Mouse (Mus musculus) midbrain, embryonic 11.5 days (tissue): ENCODE data around the gene Ndufb10. TPM values are rescaled to one million over a fixed set of nuclear protein-coding genes. Genes with fewer than 3 reads are reported as not detected.
A peak's percentile ranks its signal among the peaks of the same experiment; 100 is the strongest.

ENCODE experiments used
- ATAC-seq: fragments of 200-750 bp; cut with Nextera tagmentation; 2 replicates; pipeline ENCODE4 v1.8.0; 2017; ENCODE audit warnings: moderate TSS enrichment, moderate library complexity; ENCODE audit not compliant: low FRiP score
- DNase-seq: peaks from one replicate; pipeline ENCODE4 v3.0.0; 2015; ENCODE audit warnings: low spot score; ENCODE audit errors: missing footprints
- H3K27ac ChIP-seq: fragments of 300-500 bp; sonication (generic); 2 replicates; pipeline ENCODE4 v1.5.1; 2014; ENCODE audit warnings: low read depth, low read length
- H3K27me3 ChIP-seq: fragments of 300-500 bp; sonication (generic); 2 replicates; pipeline ENCODE4 v1.6.1; 2014; ENCODE audit warnings: mild to moderate bottlenecking, low read length, moderate library complexity, mixed read lengths; ENCODE audit not compliant: control insufficient read depth, insufficient read depth
- H3K36me3 ChIP-seq: fragments of 300-500 bp; sonication (generic); 2 replicates; pipeline ENCODE4 v1.6.1; 2014; ENCODE audit warnings: mild to moderate bottlenecking, low read length, moderate library complexity, mixed read lengths; ENCODE audit not compliant: control insufficient read depth, insufficient read depth
- H3K4me1 ChIP-seq: fragments of 300-500 bp; sonication (generic); 2 replicates; pipeline ENCODE4 v1.6.1; 2014; ENCODE audit warnings: low read length; ENCODE audit not compliant: control insufficient read depth, insufficient read depth
- H3K4me2 ChIP-seq: fragments of 300-500 bp; sonication (generic); 2 replicates; pipeline ENCODE4 v1.6.1; 2014; ENCODE audit warnings: mild to moderate bottlenecking, moderate library complexity
- H3K4me3 ChIP-seq: fragments of 300-500 bp; sonication (generic); 2 replicates; pipeline ENCODE4 v1.5.1; 2014; ENCODE audit warnings: low read depth, low read length
- H3K9ac ChIP-seq: fragments of 300-500 bp; sonication (generic); 2 replicates; pipeline ENCODE4 v1.6.1; 2014; ENCODE audit warnings: low read length
- H3K9me3 ChIP-seq: fragments of 300-500 bp; sonication (generic); 2 replicates; pipeline ENCODE4 v1.6.1; 2016; ENCODE audit warnings: low read length; ENCODE audit not compliant: control insufficient read depth
- WGBS: fragments of 180-500 bp; shearing (Covaris S2); extraction: QIAGEN DNeasy Blood & Tissue Kit; methylation state at CpG from one replicate; pipeline ENCODE4 v1.1.7; 2014; 5-methylcytosine and 5-hydroxymethylcytosine counted together
- polyA plus RNA-seq: library from polyadenylated mRNA; unstranded; fragments of >200 nt; fragmentation: Nextera tagmentation; extraction: Ambion mirVana; gene quantifications from 2 replicates; pipeline ENCODE4 v1.2.1, GENCODE M21; 2014

Gene Ndufb10
- polyA plus RNA-seq, 1 experiment from 2014 or later: 210 TPM

DNA sequence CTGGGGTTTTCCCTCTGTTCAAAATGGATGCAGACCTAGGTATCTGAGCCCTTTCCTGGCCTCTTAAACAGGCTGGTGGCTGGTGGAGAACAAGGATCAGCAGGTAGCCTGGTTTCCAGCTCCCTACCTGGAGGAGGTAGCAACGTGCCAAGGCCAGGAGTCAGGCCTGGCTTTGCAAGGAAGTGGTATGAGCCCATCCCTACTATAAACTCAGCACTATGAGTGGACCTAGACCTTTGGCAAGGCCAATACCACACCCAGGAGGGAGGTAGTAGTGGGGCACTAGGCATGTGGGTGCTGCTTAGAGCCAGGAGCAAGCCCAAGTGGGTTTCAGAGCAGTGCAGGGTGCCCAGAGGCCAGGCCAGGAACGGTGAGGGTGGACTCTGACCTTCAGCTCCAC lies 24.8 kb downstream of the Ndufb10 start:
- Histone ChIP-seq H3K27me3 (no peaks in the 10 kb centered on the region), H3K9ac (no peak overlapping the region), H3K27ac (no peak overlapping the region), H3K4me3 (no peak overlapping the region), H3K4me2 (no peak overlapping the region), H3K9me3 (no peaks in the 10 kb centered on the region), H3K36me3 (peaks cover 24% of the 10 kb centered on the region), H3K4me1 (peaks cover 8% of the 10 kb centered on the region; the same call in 1 of the 2 replicates)
- no peak for DNase-seq
- 83% methylated on average over 2 of the region's 2 CpGs for WGBS
- ATAC-seq: no peak

DNA sequence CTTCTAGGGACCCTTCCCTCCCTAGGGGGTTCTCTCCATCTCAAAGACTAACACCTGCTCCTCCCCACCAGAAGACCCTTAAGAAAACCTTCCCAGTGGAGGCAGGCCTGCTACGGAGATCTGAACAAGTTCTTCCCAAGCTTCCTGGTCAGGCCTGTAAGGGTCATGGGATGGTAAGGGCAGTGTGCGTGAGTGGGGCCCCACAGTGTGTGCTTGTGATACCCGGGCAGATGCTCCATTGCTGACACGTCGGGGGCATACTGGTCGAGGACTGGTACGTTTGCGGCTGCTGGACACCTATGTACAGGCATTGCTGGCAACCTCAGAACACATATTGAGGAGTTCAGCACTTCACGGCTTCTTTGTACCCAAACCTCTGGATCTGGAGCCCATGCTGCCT lies 25.6 kb downstream of the Ndufb10 start:
- peaks cover 10% of the 10 kb centered on the region for H3K4me1 ChIP-seq
- peaks cover 16% of the 10 kb centered on the region for H3K36me3 ChIP-seq
- no peak overlapping the region for H3K9ac ChIP-seq
- no peak for ATAC-seq
- no peak for DNase-seq
- no peaks in the 10 kb centered on the region for H3K27me3 ChIP-seq
- no peak overlapping the region for H3K27ac ChIP-seq
- H3K9me3 ChIP-seq: no peaks in the 10 kb centered on the region
- WGBS: 72% methylated on average over 9 of the region's 9 CpGs
- no peak overlapping the region for H3K4me3 ChIP-seq
- no peak overlapping the region for H3K4me2 ChIP-seq

DNA sequence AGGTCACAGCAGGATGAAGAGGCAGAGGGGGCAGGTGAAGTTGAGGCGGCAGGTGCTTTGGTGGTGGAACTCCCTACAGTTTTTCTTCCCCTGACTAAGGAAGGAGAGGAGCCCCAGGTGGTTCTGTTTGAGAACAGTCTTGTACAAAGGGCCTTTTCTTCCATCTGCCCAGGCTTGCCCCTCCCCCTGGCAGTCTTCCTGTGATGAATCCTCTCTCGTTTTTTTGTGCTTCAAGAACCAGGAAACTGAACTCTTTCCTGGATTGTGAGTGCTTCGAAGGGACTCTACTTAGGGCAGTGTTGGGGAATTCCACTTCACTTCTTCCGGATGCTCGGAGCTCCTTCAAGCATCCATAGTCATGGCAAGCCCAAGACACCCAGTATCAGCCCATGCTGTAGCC lies 26.3 kb downstream of the Ndufb10 start:
- peaks cover 10% of the 10 kb centered on the region for H3K4me1 ChIP-seq
- no peak overlapping the region for H3K4me3 ChIP-seq
- DNase-seq: no peak
- no peak overlapping the region for H3K4me2 ChIP-seq
- H3K36me3 ChIP-seq: peaks cover 15% of the 10 kb centered on the region
- H3K9ac ChIP-seq: no peak overlapping the region
- no peaks in the 10 kb centered on the region for H3K27me3 ChIP-seq
- H3K27ac ChIP-seq: no peak overlapping the region
- WGBS: 22% methylated on average over 5 of the region's 5 CpGs
- no peaks in the 10 kb centered on the region for H3K9me3 ChIP-seq
- no peak for ATAC-seq

DNA sequence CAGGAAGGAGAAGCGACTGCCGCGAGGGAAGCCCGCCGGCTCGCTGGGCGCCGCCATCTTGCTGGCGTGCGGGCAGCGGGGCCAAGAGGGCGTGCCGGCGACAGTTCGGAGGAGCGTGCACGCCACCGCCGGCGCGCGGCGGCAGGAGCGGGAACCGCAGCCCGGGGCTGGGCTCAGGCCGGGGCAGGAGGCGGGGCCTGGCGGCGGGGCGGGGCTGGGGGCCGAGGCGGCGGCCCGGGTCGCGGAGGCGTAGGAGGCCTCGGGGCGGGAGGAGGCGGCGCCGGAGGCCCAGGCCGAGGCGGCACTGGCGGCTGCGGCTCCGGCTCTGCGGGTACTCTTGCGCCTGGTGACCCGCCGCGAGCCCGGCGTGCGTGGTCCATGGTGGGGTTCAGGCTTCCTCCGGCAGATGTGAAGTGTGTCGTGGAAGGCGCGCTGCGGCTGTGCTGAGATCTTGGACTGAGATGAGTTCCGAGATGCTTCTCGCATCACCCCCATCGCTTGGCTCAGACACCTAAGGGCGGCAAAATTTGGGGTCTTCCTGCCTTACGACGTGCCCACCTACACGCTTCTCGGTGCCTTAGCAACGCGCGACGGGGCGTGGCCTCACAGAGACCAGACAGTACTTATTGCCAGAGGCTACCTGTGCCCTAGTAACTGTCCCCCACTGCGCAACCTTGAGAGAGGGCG lies 28.1 kb downstream of the Ndufb10 start, which contains the start of the genes Gfer and Noxo1:
TSS of gene Gfer (minus strand) at position 146 of the 687 bp plus-strand sequence.
TSS of gene Noxo1 (plus strand) at position 224 of the 687 bp plus-strand sequence.
- Histone ChIP-seq H3K4me3 (peak within 1 kb of the TSS; percentile 89), H3K4me2 (peak within 1 kb of the TSS; percentile 83), H3K9ac (peak within 1 kb of the TSS; percentile 91), H3K27ac (peak within 1 kb of the TSS; percentile 59), H3K4me1 (peaks cover 10% of the 10 kb centered on the region), H3K27me3 (no peaks in the 10 kb centered on the region; the same call in 1 of the 2 replicates), H3K9me3 (no peaks in the 10 kb centered on the region), H3K36me3 (peaks cover 2% of the 10 kb centered on the region; the same call in 1 of the 2 replicates)
- DNase-seq (peak; percentile 98), ATAC-seq (peak; percentile 93)
- WGBS: under 1% methylated on average over 60 of the region's 76 CpGs

DNA sequence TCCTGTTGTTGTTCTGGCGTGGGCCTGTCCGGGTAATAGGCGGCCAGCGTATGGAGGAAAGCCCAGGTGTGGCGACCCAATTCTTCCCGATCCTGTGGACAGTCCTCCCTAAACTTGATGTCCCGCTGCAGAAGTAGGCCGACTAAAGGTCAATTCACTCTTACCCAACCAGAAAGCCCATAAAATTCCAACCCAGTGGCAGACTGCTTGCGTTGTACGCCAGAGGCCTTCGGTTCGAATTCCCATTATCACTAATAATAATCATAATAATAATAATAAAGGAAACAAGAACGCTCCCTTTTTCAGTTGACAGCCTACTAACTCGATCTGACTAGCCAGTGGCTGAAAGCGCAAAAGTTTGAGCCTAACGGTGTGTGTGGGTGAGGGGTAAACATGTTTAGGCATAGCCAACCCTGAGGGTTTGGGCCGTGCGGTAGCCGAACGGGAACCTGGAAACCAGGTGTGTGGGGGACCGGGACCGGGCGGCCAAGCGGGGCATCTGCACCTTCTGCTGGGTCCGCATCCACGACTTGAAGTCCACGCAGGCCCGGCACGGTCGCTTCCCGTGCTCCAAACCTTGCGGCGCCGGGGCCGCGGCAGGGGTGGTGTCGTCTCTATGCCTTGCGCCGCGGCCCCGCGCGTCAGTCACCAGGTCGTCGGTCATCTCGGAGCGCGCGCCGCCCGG lies 28.8 kb downstream of the Ndufb10 start:
- DNase-seq (no peak), ATAC-seq (no peak; the same call in 1 of the 2 replicates)
- Histone ChIP-seq H3K4me3 (peak overlapping the region; percentile 89), H3K9ac (peak overlapping the region; percentile 91), H3K36me3 (peaks cover under 1% of the 10 kb centered on the region; the same call in 1 of the 2 replicates), H3K4me2 (peak overlapping the region; percentile 83), H3K9me3 (no peaks in the 10 kb centered on the region), H3K27ac (peak overlapping the region; percentile 59), H3K27me3 (peaks cover 7% of the 10 kb centered on the region), H3K4me1 (peaks cover 10% of the 10 kb centered on the region)
- WGBS: 8% methylated on average over 48 of the region's 51 CpGs

DNA sequence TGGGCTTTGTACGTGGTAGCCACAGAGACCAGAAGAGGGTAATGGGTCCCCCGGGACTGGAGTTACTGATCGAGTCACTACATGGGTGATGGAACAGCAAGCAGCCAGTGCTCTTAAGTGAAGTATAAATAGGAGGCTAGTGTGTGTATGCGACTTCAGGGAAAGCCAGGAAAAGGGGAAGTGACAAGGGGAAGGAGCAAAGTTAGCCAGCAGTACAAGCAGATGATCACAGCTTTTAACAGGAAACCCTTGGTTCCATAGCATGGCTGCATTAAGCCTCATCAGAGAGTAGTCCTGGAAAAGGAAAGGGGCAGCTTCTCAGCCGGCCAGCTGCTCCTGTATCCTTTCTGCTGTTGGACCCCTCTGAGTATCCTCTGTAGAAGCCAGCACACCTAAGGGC lies 31.9 kb downstream of the Ndufb10 start:
- Histone ChIP-seq H3K4me3 (no peak overlapping the region), H3K27me3 (peaks cover 36% of the 10 kb centered on the region), H3K9ac (no peak overlapping the region), H3K9me3 (no peaks in the 10 kb centered on the region), H3K36me3 (no peaks in the 10 kb centered on the region), H3K4me1 (peaks cover 14% of the 10 kb centered on the region), H3K27ac (no peak overlapping the region), H3K4me2 (no peak overlapping the region)
- WGBS: 92% methylated on average over 5 of the region's 5 CpGs
- ATAC-seq: no peak
- DNase-seq: no peak

DNA sequence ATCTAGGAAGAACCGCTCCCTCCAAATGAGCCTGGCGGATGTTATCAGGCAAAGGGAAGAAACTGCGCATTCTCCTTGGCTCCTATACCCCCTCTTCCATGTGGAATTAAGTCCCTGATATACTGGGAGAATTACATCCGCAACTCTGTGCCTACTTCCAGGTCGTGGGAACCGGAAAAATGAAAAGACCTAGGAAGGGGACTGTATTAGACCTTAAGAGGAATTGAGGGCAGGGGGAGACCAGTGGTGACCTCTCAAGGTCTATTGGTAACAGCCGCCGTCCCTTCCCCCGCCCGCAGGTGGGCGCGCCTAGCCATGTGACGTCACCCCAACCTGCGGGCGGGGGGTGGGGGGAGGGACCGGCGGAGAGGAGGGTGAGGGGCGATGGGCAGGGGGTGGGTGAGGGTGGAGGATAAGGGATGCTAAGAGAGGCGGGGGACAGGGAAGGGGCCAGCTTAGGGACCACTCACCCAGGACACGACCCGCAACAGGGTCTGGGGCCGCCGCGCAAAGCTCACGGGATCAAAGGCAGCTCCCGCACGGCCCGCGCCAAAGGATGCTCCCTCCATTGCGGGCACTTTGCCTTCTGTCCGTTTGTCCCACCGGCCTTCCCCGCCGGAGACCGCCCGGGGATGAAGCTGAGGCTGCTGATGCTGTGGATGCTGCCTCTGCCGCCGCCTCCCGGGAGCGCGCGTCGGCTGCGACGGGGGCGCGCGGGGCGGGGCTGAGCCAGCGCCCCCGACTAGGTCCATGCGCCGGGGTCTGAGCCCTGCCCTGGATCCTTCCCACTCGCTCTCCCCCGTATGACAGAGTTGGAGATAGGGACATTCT lies 34.8 kb downstream of the Ndufb10 start, which contains the start of gene Syngr3:
TSS of gene Syngr3 (minus strand) at position 705 of the 831 bp plus-strand sequence.
- ATAC-seq (peak; percentile 64), DNase-seq (peak; percentile 96)
- H3K9ac ChIP-seq: peak within 1 kb of the TSS; percentile 73
- no peaks in the 10 kb centered on the region for H3K36me3 ChIP-seq
- H3K4me1 ChIP-seq: peaks cover 6% of the 10 kb centered on the region
- H3K27me3 ChIP-seq: peaks cover 42% of the 10 kb centered on the region
- peak within 1 kb of the TSS; percentile 64 for H3K4me3 ChIP-seq
- no peaks in the 10 kb centered on the region for H3K9me3 ChIP-seq
- WGBS: 1% methylated on average over 53 of the region's 55 CpGs
- H3K27ac ChIP-seq: no peak within 1 kb of the TSS
- peak within 1 kb of the TSS; percentile 92 for H3K4me2 ChIP-seq

DNA sequence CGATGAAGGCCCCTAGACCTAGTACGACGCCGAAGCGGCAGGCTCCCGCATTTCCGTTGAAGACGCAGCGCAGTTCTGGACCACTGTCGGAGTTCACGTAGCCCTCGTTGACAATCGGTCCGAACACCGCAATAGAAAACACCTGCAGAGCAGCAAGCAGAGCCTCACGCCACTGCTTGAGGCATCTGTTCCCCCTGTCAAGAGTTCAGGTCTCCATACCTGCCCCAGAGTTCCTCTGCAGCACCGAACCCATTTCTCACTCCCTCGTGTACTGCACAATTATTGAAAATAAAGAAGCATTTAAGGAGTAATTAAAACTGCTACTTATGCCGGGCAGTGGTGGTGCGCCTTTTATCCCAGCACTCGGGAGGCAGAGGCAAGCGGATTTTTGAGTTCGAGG lies 36.7 kb downstream of the Ndufb10 start:
- H3K9ac ChIP-seq: no peak overlapping the region

More for the DNA sequence above, 36.7 kb downstream of the Ndufb10 start:
- DNase-seq: peak; percentile 88
- no peaks in the 10 kb centered on the region for H3K9me3 ChIP-seq
- H3K36me3 ChIP-seq: no peaks in the 10 kb centered on the region
- H3K27ac ChIP-seq: no peak overlapping the region
- H3K4me3 ChIP-seq: peak overlapping the region; percentile 4; the same call in 1 of the 2 replicates
- 22% methylated on average over 23 of the region's 23 CpGs for WGBS
- H3K27me3 ChIP-seq: peaks cover 42% of the 10 kb centered on the region
- H3K4me2 ChIP-seq: peak overlapping the region; percentile 36
- no peak for ATAC-seq
- peaks cover 4% of the 10 kb centered on the region; the same call in 1 of the 2 replicates for H3K4me1 ChIP-seq
